Mouse (Mus musculus) lung, postnatal 0 days (tissue): Measurements from ENCODE around the gene Slc25a47. TPM values are rescaled to one million over a fixed set of nuclear protein-coding genes. Genes with fewer than 3 reads are reported as not detected.

ENCODE experiments used
- ATAC-seq: fragments of 200-750 bp; cut with Nextera tagmentation; 2 replicates; pipeline ENCODE4 v1.8.0; 2017; ENCODE audit warnings: moderate library complexity
- DNase-seq: peaks from one replicate; pipeline ENCODE4 v3.0.0-alpha.2; 2016; ENCODE audit warnings: low spot score
- H3K27ac ChIP-seq: fragments of 300-500 bp; sonication (generic); 2 replicates; pipeline ENCODE4 v1.5.1; 2014; ENCODE audit warnings: antibody characterized with exemption, mild to moderate bottlenecking, low read length, mixed read lengths
- H3K27me3 ChIP-seq: fragments of 300-500 bp; sonication (generic); replicated peaks from 2 replicates; pipeline ENCODE4 v1.6.1; 2014; ENCODE audit warnings: low read length, mixed read lengths; ENCODE audit not compliant: insufficient read depth
- H3K36me3 ChIP-seq: fragments of 300-500 bp; sonication (generic); 2 replicates; pipeline ENCODE4 v1.6.1; 2014; ENCODE audit warnings: low read length, mixed read lengths; ENCODE audit not compliant: insufficient read depth
- H3K4me1 ChIP-seq: fragments of 300-500 bp; sonication (generic); 2 replicates; pipeline ENCODE4 v1.6.1; 2014; ENCODE audit warnings: antibody characterized with exemption, low read depth, low read length, mixed read lengths; ENCODE audit not compliant: insufficient read depth
- H3K4me2 ChIP-seq: fragments of 300-500 bp; sonication (generic); replicated peaks from 2 replicates; pipeline ENCODE4 v1.6.1; 2014; ENCODE audit warnings: low read depth, mild to moderate bottlenecking, low read length, moderate library complexity, mixed read lengths
- H3K4me3 ChIP-seq: fragments of 300-500 bp; sonication (generic); 2 replicates; pipeline ENCODE4 v1.5.1; 2014; ENCODE audit warnings: low read depth, low read length
- H3K9ac ChIP-seq: fragments of 300-500 bp; sonication (generic); replicated peaks from 2 replicates; pipeline ENCODE4 v1.6.1; 2014; ENCODE audit warnings: low read depth, mild to moderate bottlenecking
- H3K9me3 ChIP-seq: fragments of 300-500 bp; sonication (generic); 2 replicates; pipeline ENCODE4 v1.6.1; 2016; ENCODE audit warnings: low read length, mixed read lengths
- CTCF ChIP-seq: IDR thresholded peaks from 2 replicates; pipeline ENCODE4 v1.5.1; 2016; ENCODE audit warnings: antibody characterized with exemption, mild to moderate bottlenecking
- EP300 ChIP-seq: IDR thresholded peaks from 2 replicates; pipeline ENCODE4 v1.6.1; 2016; ENCODE audit warnings: antibody characterized with exemption, mild to moderate bottlenecking, control low read depth
- WGBS: fragments of 180-500 bp; shearing (Covaris S2); extraction: QIAGEN DNeasy Blood & Tissue Kit; methylation state at CpG from one replicate; pipeline ENCODE4 v1.1.7; 2014; 5-methylcytosine and 5-hydroxymethylcytosine counted together
- polyA plus RNA-seq: library from polyadenylated mRNA; unstranded; fragments of >200 nt; fragmentation: Nextera tagmentation; extraction: Ambion mirVana; gene quantifications from 2 replicates; pipeline ENCODE4 v1.2.1, GENCODE M21; 2015

Gene Slc25a47
- polyA plus RNA-seq = 8.5 TPM in 2 replicates

DNA sequence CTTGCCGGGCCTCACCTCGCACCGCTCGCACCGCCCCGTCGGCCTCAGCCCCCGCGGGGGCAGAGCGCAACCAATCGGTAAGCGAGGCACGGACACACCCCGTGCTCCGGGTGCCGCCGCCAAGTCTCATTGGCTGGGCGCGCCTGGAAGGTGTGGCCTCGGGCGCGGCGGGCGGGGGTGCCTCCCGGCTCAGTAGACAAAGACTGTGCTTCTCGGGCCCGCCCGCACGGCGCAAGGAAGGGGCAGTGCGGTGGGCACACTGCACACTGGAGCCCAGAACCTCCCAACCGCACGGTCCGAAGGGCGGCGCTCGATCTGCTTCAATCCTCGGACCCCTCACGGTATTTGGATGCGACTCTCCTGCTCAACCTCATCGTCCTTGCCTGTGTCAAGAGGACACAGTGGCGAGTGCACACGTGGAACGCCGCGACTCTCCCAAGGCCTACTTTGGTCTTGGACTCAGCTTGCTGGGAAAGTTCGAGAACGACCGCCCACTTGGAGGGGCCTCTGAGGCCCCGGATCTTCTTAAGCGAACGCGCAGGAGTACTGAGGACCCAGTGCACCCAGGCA lies at the start of gene Slc25a47, which contains the start of gene Slc25a29:
TSS of gene Slc25a47 (plus strand) at position 207 of the 570 bp plus-strand sequence.
TSS of gene Slc25a29 (minus strand) at position 44 of the 570 bp plus-strand sequence.
- Histone ChIP-seq H3K27ac (peak within 1 kb of the TSS; percentile 93), H3K4me1 (peaks cover 43% of the 10 kb centered on the region), H3K4me2 (peak within 1 kb of the TSS; percentile 93), H3K4me3 (peak within 1 kb of the TSS; percentile 50), H3K9me3 (no peaks in the 10 kb centered on the region), H3K36me3 (no peaks in the 10 kb centered on the region), H3K9ac (peak within 1 kb of the TSS; percentile 57), H3K27me3 (no peaks in the 10 kb centered on the region)
- TF ChIP-seq CTCF (no peak; the same call in none of the 2 replicates), EP300 (no peak)
- under 1% methylated on average over 52 of the region's 53 CpGs for WGBS
- peak; percentile 97 for ATAC-seq
- DNase-seq = peak; percentile 98

DNA sequence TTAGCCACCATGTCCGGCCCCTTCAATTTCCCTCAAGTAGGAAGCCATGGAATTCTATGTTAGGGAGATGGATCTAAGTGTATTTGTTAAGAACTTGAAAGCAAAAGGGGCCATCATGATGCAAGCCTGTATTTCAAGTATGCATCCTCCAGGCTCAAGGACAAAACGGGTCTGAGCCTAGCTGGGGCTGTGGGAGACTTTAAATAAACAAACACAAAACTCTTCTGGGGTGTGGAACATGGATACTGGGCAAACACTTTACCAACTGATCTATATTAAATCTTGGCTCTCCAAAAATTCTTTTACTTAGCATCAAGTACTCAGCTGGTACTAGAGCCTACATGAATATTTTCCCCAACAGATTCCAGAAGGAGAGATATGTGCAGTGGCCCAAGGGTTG lies 48.5 kb upstream of the Slc25a47 start:
- H3K27me3 ChIP-seq = no peaks in the 10 kb centered on the region
- H3K4me2 ChIP-seq = no peak overlapping the region
- H3K36me3 ChIP-seq = no peaks in the 10 kb centered on the region
- peak; percentile 47 for DNase-seq
- TF ChIP-seq CTCF = no peak
- TF ChIP-seq EP300 = peak; percentile 58; the same call in 1 of the 2 replicates
- H3K9me3 ChIP-seq = no peaks in the 10 kb centered on the region
- WGBS = 49% methylated on average over 2 of the region's 2 CpGs
- peak; percentile 69 for ATAC-seq
- H3K9ac ChIP-seq = no peak overlapping the region
- no peak overlapping the region for H3K4me3 ChIP-seq
- no peak overlapping the region for H3K27ac ChIP-seq
- no peaks in the 10 kb centered on the region; the same call in 1 of the 2 replicates for H3K4me1 ChIP-seq

DNA sequence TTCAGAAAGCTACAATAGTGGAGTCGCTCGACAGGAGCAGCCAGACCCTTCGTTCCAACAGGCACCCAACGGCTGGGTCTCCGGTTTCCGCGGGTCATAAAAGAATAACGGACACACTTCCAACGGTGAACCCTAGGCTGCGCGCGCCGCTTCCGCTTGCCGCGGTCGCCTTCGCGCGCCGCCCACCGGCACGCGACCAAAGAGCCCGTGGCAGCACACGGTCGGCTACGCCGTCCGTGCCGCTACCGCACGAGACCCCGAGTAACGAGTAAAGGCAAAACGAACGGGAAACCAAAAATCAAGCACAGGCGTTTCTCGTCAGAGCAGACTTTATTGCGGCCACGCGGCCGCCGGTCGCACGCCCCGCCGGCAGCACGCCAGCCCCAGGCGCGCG lies 43.7 kb upstream of the Slc25a47 start:
- peak overlapping the region; percentile 57 for H3K4me2 ChIP-seq
- 1% methylated on average over 52 of the region's 52 CpGs for WGBS
- no peaks in the 10 kb centered on the region for H3K27me3 ChIP-seq
- H3K36me3 ChIP-seq = no peaks in the 10 kb centered on the region
- no peaks in the 10 kb centered on the region for H3K9me3 ChIP-seq
- H3K4me1 ChIP-seq = no peaks in the 10 kb centered on the region; the same call in 1 of the 2 replicates
- H3K4me3 ChIP-seq = peak overlapping the region; percentile 100
- ATAC-seq = peak; percentile 31
- peak overlapping the region; percentile 86 for H3K9ac ChIP-seq
- DNase-seq = peak; percentile 91
- TF ChIP-seq CTCF (peak; percentile 33; the same call in 1 of the 2 replicates), EP300 (no peak)
- H3K27ac ChIP-seq = peak overlapping the region; percentile 99

DNA sequence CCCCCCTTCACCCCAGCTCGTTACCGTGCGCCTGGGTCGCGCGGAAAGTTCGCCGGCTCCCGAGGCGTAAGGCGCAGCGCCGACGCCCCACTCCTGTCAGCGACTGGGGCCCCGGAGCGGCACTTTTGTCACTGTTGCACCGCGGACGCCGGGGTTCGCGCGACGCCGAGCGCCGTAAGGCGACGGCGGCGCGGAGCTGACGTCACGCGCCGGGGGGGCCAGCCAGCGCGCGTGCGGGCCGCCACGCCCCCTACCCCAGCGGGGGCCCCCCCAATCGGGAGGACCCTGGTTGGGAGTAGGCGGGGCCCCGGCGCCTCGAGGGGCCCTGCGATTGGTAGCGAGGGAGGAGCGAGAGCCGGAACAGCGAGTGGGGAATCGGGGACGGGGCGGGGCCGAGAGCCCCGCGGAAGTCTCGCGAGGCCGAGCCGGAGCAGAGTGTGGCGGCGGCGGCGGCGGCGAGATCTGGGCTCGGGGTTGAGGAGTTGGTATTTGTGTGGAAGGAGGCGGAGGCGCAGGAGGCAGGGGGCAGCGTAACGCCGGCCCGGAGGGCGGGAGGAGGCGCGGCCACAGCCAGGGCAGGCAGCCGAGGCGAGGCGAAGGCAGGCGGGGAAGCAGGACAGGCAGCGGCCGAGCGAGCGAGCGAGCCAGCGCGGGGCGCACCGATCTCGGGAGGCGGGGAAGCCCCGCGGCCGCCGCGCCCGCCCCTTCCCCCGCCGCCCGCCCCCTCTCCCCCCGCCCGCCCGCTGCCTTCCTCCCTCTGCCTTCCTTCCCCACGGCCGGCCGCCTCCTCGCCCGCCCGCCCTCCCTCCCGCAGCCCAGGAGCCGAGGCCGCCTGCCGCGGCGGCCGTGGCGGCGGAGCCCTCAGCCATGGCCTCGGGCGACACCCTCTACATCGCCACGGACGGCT lies 43.0 kb upstream of the Slc25a47 start, which contains the start of gene Yy1:
TSS of gene Yy1 (plus strand) at position 428 of the 907 bp plus-strand sequence.
- Histone ChIP-seq H3K27ac (peak within 1 kb of the TSS; percentile 99), H3K9me3 (no peaks in the 10 kb centered on the region), H3K27me3 (no peaks in the 10 kb centered on the region), H3K4me1 (no peaks in the 10 kb centered on the region; the same call in 1 of the 2 replicates), H3K36me3 (no peaks in the 10 kb centered on the region), H3K4me3 (peak within 1 kb of the TSS; percentile 100), H3K9ac (peak within 1 kb of the TSS; percentile 91), H3K4me2 (peak within 1 kb of the TSS; percentile 70)
- WGBS = 1% methylated on average over 50 of the region's 127 CpGs
- ATAC-seq (peak; percentile 92), DNase-seq (peak; percentile 99)
- no peak for TF ChIP-seq EP300
- TF ChIP-seq CTCF = peak; percentile 43

DNA sequence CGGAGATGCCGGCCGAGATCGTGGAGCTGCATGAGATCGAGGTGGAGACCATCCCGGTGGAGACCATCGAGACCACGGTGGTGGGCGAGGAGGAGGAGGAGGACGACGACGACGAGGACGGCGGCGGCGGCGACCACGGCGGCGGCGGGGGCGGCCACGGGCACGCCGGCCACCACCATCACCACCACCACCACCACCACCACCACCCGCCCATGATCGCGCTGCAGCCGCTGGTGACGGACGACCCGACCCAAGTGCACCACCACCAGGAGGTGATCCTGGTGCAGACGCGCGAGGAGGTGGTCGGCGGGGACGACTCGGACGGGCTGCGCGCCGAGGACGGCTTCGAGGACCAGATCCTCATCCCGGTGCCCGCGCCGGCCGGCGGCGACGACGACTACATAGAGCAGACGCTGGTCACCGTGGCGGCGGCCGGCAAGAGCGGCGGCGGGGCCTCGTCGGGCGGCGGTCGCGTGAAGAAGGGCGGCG lies 42.3 kb upstream of the Slc25a47 start:
- DNase-seq = peak; percentile 21
- TF ChIP-seq EP300 (no peak), CTCF (no peak)
- no peak for ATAC-seq

More for the DNA sequence above, 42.3 kb upstream of the Slc25a47 start:
- Histone ChIP-seq H3K9ac (peak overlapping the region; percentile 91), H3K4me3 (peak overlapping the region; percentile 100), H3K4me2 (peak overlapping the region; percentile 70), H3K9me3 (no peaks in the 10 kb centered on the region), H3K27ac (peak overlapping the region; percentile 99), H3K36me3 (no peaks in the 10 kb centered on the region), H3K4me1 (no peaks in the 10 kb centered on the region; the same call in 1 of the 2 replicates), H3K27me3 (no peaks in the 10 kb centered on the region)
- under 1% methylated on average over 53 of the region's 71 CpGs for WGBS
